Mouse (Mus musculus) ES-E14 (cell line): ENCODE measurements around the gene Hint3. TPM values are rescaled to one million over a fixed set of nuclear protein-coding genes. Genes with fewer than 3 reads are reported as not detected.
"Not testable (repeated sequence)": the region's sequence is repeated elsewhere in the genome, so short reads cannot be mapped to it uniquely, and the experiment has no call there.

Experiments used
- DNase-seq: peaks from one replicate; pipeline ENCODE4 v3.0.0-alpha.2; 2013; ENCODE audit warnings: low read depth, low spot score
- H3K27ac ChIP-seq: 2 replicates; pipeline ENCODE4 v1.5.1; 2012; ENCODE audit warnings: low read depth, mild to moderate bottlenecking, low read length, moderate library complexity, mixed read lengths; ENCODE audit not compliant: poor library complexity, insufficient read depth, severe bottlenecking
- H3K36me3 ChIP-seq: 2 replicates; pipeline ENCODE4 v1.6.1; 2012; ENCODE audit warnings: mild to moderate bottlenecking, low read length, moderate library complexity, mixed read lengths; ENCODE audit not compliant: control insufficient read depth, poor library complexity, insufficient read depth, severe bottlenecking
- H3K4me1 ChIP-seq, 2 experiments: fragments of 150-350 bp in 1 of 2; sonication (generic) in 1 of 2; 2 replicates each; pipeline ENCODE4 v1.6.1; 2012; ENCODE audit warnings: low read length in 2 of 2, mild to moderate bottlenecking in 1 of 2, mixed read lengths in 1 of 2; ENCODE audit not compliant: control insufficient read depth in 2 of 2, insufficient read depth in 2 of 2, poor library complexity in 1 of 2
- H3K4me3 ChIP-seq, 2 experiments: fragments of 150-350 bp in 1 of 2; sonication (generic) in 1 of 2; 2 replicates each; pipeline ENCODE4 v1.5.1; 2012; ENCODE audit warnings: low read length in 2 of 2, low read depth in 1 of 2, mild to moderate bottlenecking in 1 of 2, mixed read lengths in 1 of 2; ENCODE audit not compliant: insufficient read depth in 1 of 2, poor library complexity in 1 of 2, severe bottlenecking in 1 of 2
- H3K9ac ChIP-seq: 2 replicates; pipeline ENCODE4 v1.6.1; 2012; ENCODE audit warnings: low read depth, mild to moderate bottlenecking, low read length, mixed read lengths; ENCODE audit not compliant: poor library complexity, insufficient read depth, severe bottlenecking
- H3K9me3 ChIP-seq: fragments of 150-350 bp; sonication (generic); 2 replicates; pipeline ENCODE4 v1.6.1; 2012; ENCODE audit warnings: low read depth, mild to moderate bottlenecking, low read length; ENCODE audit not compliant: control insufficient read depth, insufficient read depth
- CHD2 ChIP-seq: IDR thresholded peaks from 2 replicates; pipeline ENCODE4 v1.6.1; 2014; ENCODE audit warnings: mild to moderate bottlenecking, low read depth, low read length, inconsistent platforms
- HCFC1 ChIP-seq: IDR thresholded peaks from 2 replicates; pipeline ENCODE4 v1.6.1; 2012; ENCODE audit warnings: low read length, inconsistent platforms, borderline replicate concordance; ENCODE audit not compliant: insufficient read depth
- MAFK ChIP-seq: IDR thresholded peaks from 2 replicates; pipeline ENCODE4 v1.6.1; 2014; ENCODE audit warnings: mild to moderate bottlenecking, low read depth, low read length, inconsistent platforms; ENCODE audit not compliant: insufficient read depth
- ZC3H11A ChIP-seq: IDR thresholded peaks from 2 replicates; pipeline ENCODE4 v1.6.1; 2012; ENCODE audit warnings: low read depth, mild to moderate bottlenecking, inconsistent platforms, low read length, borderline replicate concordance
- ZNF384 ChIP-seq: IDR thresholded peaks from 2 replicates; pipeline ENCODE4 v1.6.1; 2012; ENCODE audit warnings: low read depth, low read length, inconsistent platforms
- in situ Hi-C, 2 experiments: fragments of 600-800 bp; cut with MboI; formaldehyde crosslinking; loops; one replicate each; pipeline ENCODE4 v1.15.1; 2025; ENCODE audit warnings: low sequenced_read_pairs in 2 of 2, inconsistent platforms in 1 of 2; ENCODE audit not compliant: unreplicated experiment in 2 of 2
- total RNA-seq: library from RNA; depleted of rRNA; stranded (reverse); fragments of 300-350 nt; gene quantifications from 2 replicates; pipeline ENCODE4 v1.2.3, GENCODE M21; 2012

Hint3 gene
- total RNA-seq, 1 experiment: 15.0 TPM

- Histone ChIP-seq H3K4me1 (peaks cover 4 to 5% of the 10 kb centered on the region in 2 experiments; a peak in 3 of 4 replicates), H3K4me3 (peak overlapping the region; percentile 37 to 46), H3K9me3 (no peaks in the 10 kb centered on the region), H3K27ac (peak overlapping the region; percentile 77), H3K36me3 (peaks cover 2% of the 10 kb centered on the region; the same call in 1 of the 2 replicates), H3K9ac (no peak overlapping the region; the same call in 1 of the 2 replicates)
- in situ Hi-C loops: no loop called here
- TF ChIP-seq ZNF384 (no peak), CHD2 (no peak)
- peak; percentile 28 for DNase-seq
Observed at GRCm38 (mm10) chr10:30655655-30656054, 26.2 kb upstream of the Hint3 start.

GRCm38 (mm10) chr10:30647681-30648080, 18.2 kb upstream of the Hint3 start:
- Histone ChIP-seq H3K4me3 (no peak overlapping the region), H3K27ac (no peak overlapping the region), H3K9ac (no peak overlapping the region), H3K36me3 (peaks cover 2% of the 10 kb centered on the region; the same call in 1 of the 2 replicates), H3K4me1 (no peaks in the 10 kb centered on the region), H3K9me3 (no peaks in the 10 kb centered on the region)
- TF ChIP-seq ZC3H11A (no peak), ZNF384 (no peak), CHD2 (no peak), HCFC1 (no peak), MAFK (no peak)
- in situ Hi-C loops: no loop called here
- DNase-seq: no peak

- Histone ChIP-seq H3K4me3 (no peak overlapping the region), H3K27ac (no peak overlapping the region), H3K4me1 (peaks cover 0 to 2% of the 10 kb centered on the region in 2 experiments; a peak in 2 of 4 replicates), H3K9me3 (no peaks in the 10 kb centered on the region), H3K36me3 (no peaks in the 10 kb centered on the region), H3K9ac (no peak overlapping the region)
- in situ Hi-C loops: no loop called here
- no peak for DNase-seq
- TF ChIP-seq ZC3H11A: no peak
Observed at GRCm38 (mm10) chr10:30638216-30638615, 8.8 kb upstream of the Hint3 start.

- H3K27ac ChIP-seq, H3K36me3 ChIP-seq, H3K9me3 ChIP-seq, DNase-seq, H3K9ac ChIP-seq, H3K4me1 ChIP-seq, in situ Hi-C loops, H3K4me3 ChIP-seq: not testable (repeated sequence)
Observed at GRCm38 (mm10) chr10:30636474-30637154, 7.2 kb upstream of the Hint3 start.

GRCm38 (mm10) chr10:30632718-30633117, 3.3 kb upstream of the Hint3 start:
- Histone ChIP-seq H3K27ac (no peak overlapping the region), H3K9ac (no peak overlapping the region), H3K36me3 (no peaks in the 10 kb centered on the region; the same call in 1 of the 2 replicates), H3K9me3 (no peaks in the 10 kb centered on the region), H3K4me1 (no peaks in the 10 kb centered on the region), H3K4me3 (no peak overlapping the region)
- in situ Hi-C loops: no loop called here
- TF ChIP-seq HCFC1 (no peak), ZC3H11A (no peak), CHD2 (no peak), MAFK (no peak), ZNF384 (no peak)
- no peak for DNase-seq
